Mouse (Mus musculus): ENCODE results near the gene Clspn. TPM values are rescaled to one million over a fixed set of nuclear protein-coding genes. Genes with fewer than 3 reads are reported as not detected.

Clspn gene
- total RNA-seq, 2 experiments from 2014 or later: 1.1 to 2.0 TPM

GRCm38 (mm10) chr4:126619691-126620330 lies 63.1 kb downstream of the Clspn start:
- DNase-seq (ENCODE audit: low spot score in 2 of 2): no peak
- intact Hi-C loops (cut with DNase I): no loop called here

- no peak for DNase-seq (ENCODE audit: low spot score in 2 of 2)
- intact Hi-C loops (cut with DNase I): no loop called here
Measured at GRCm38 (mm10) chr4:126620349-126620874, 63.7 kb downstream of the Clspn start.

- intact Hi-C loops (cut with DNase I): no loop called here
- DNase-seq (ENCODE audit: low spot score in 2 of 2): no peak
Measured at GRCm38 (mm10) chr4:126627021-126627681, 70.4 kb downstream of the Clspn start.

- DNase-seq (ENCODE audit: low spot score in 2 of 2): no peak
- intact Hi-C loops (cut with DNase I): loop anchor here (10.0 kb wide), 1 partner anchor 113 kb away; no protein-coding TSS in a partner anchor
Measured at GRCm38 (mm10) chr4:126631922-126632321, 75.2 kb downstream of the Clspn start.

GRCm38 (mm10) chr4:126632668-126633067 lies 75.9 kb downstream of the Clspn start:
- intact Hi-C loops (cut with DNase I): loop anchor here (10.0 kb wide), 1 partner anchor 112 kb away; no protein-coding TSS in a partner anchor
- DNase-seq (ENCODE audit: low spot score in 2 of 2): no peak

GRCm38 (mm10) chr4:126636330-126636729 lies 79.6 kb downstream of the Clspn start:
- intact Hi-C loops (cut with DNase I): loop anchor here (10.0 kb wide), 1 partner anchor 108 kb away; no protein-coding TSS in a partner anchor
- no peak for DNase-seq (ENCODE audit: low spot score in 2 of 2)

- intact Hi-C loops (cut with DNase I): loop anchor here (10.0 kb wide), 1 partner anchor 107 kb away; no protein-coding TSS in a partner anchor
- DNase-seq (ENCODE audit: low spot score in 2 of 2): no peak
Measured at GRCm38 (mm10) chr4:126637446-126637845, 80.7 kb downstream of the Clspn start.

GRCm38 (mm10) chr4:126639339-126639738 lies 82.6 kb downstream of the Clspn start:
- DNase-seq (ENCODE audit: low spot score in 2 of 2): peak; percentile 25 to 57
- intact Hi-C loops (cut with DNase I): loop anchor here (10.0 kb wide), 1 partner anchor 105 kb away; no protein-coding TSS in a partner anchor

- peak; percentile 31 to 46 for DNase-seq (ENCODE audit: low spot score in 2 of 2)
- intact Hi-C loops (cut with DNase I): no loop called here
Measured at GRCm38 (mm10) chr4:126641901-126642300, 85.2 kb downstream of the Clspn start.

Small RNAs within 50 kb of the gene (microRNA-seq; reads per million reads assigned to microRNA genes)
- gene Mir7119: 0 reads per million in 2 experiments

Other genes with a start within 250 kb of the Clspn start
- gene Adprhl2, start 235.2 kb upstream of the Clspn start, total RNA-seq (2021): 10 to 100 TPM; 25.3 to 26.8 TPM
- gene Tekt2, start 231.2 kb upstream of the Clspn start, total RNA-seq (2021): 1 to 10 TPM; 1.9 to 2.5 TPM
- 10 to 100 TPM; 27.9 to 33.5 TPM for gene Ago3, start 127.4 kb upstream of the Clspn start, total RNA-seq (2021)
- gene Ago1, start 88.4 kb upstream of the Clspn start, total RNA-seq (2021): 10 to 100 TPM; 49.4 to 52.1 TPM
- 1 to 10 TPM; 6.3 to 6.8 TPM for gene Ago4, start 23.5 kb upstream of the Clspn start, total RNA-seq (2021)
- 10 to 100 TPM; 86.1 to 89.8 TPM for gene 5730409E04Rik, start 52.9 kb downstream of the Clspn start, total RNA-seq (2021)
- 100 to 1,000 TPM; 106 to 115 TPM for gene Psmb2, start 120.7 kb downstream of the Clspn start, total RNA-seq (2021)
- not detected for gene Tfap2e, start 179.3 kb downstream of the Clspn start, total RNA-seq (2021)
- gene Ncdn, start 196.5 kb downstream of the Clspn start, total RNA-seq (2021): 100 to 1,000 TPM; 959 to 969 TPM
- gene AU040320, start 196.6 kb downstream of the Clspn start, total RNA-seq (2021): 10 to 100 TPM; 53.8 to 55.3 TPM